Mouse (Mus musculus): ENCODE data around the gene F5. TPM values are rescaled to one million over a fixed set of nuclear protein-coding genes. Genes with fewer than 3 reads are reported as not detected.

Gene F5
- polyA plus RNA-seq (2012; fragmentation: generic; extraction: Trizol), result under 1 TPM in 1 of 2 experiments, not detected in 1; 0.01 TPM

GRCm38 (mm10) chr1:164151387-164152088, at the start of gene F5:
Gene F5, plus strand, starts transcription at chr1:164151838.

DNA sequence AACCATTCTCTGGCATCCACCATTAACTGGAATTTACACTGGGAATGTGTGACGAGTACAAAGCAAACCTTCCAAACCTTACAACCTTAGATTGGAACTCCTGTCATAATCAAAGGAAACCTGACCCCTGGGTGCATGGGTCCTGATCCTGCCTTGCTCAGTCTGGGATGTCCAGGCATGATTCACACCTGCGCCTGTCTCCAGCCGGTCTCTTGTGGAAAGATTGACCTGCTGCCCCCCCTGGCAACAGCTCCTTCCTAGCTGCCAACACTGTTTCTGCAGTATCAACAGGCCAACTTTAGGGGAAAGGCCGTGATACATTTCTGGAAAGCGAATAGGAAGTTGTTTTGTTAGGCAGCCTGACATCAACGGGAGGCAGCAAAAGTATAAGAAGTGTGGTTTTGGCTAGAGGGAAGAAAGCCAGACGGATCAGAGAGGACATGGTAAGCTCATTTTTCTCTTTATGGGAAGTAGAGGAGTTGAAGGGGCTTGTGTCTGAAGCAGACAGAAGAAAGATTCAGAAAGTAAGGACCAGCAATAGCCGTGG, 36.6 kb upstream of the F5 start, which contains the start of gene Selp:
Selp (plus strand) TSS at position 318 of the 547 bp plus-strand sequence.

GRCm38 (mm10) chr1:164248465-164249331, 97.1 kb downstream of the F5 start, which contains the start of gene Slc19a2:
Gene Slc19a2, plus strand, starts transcription at chr1:164249046.

Other genes with a start within 250 kb of the F5 start
- 1 to 10 TPM; 1.4 to 5.1 TPM for gene Scyl3, start 222.7 kb upstream of the F5 start, polyA plus RNA-seq (2012; fragmentation: generic; extraction: Trizol)
- gene BC055324, start 157.0 kb upstream of the F5 start, polyA plus RNA-seq (2012; fragmentation: generic; extraction: Trizol), result 1 to 10 TPM; 1.5 to 5.8 TPM
- gene Mettl18, start 156.9 kb upstream of the F5 start, polyA plus RNA-seq (2012; fragmentation: generic; extraction: Trizol), result 1 to 10 TPM in 1 of 2 experiments, under 1 TPM in 1; 0.23 to 2.5 TPM
- gene Sele, start 103.6 kb upstream of the F5 start, polyA plus RNA-seq (2012; fragmentation: generic; extraction: Trizol), result not detected
- not detected for gene Sell, start 89.9 kb upstream of the F5 start, polyA plus RNA-seq (2012; fragmentation: generic; extraction: Trizol)
- gene Selp, start 36.6 kb upstream of the F5 start, polyA plus RNA-seq (2012; fragmentation: generic; extraction: Trizol), result 1 to 10 TPM in 1 of 2 experiments, under 1 TPM in 1; 0.46 to 2.9 TPM
- 1 to 10 TPM; 1.7 to 5.5 TPM for gene Slc19a2, start 97.2 kb downstream of the F5 start, polyA plus RNA-seq (2012; fragmentation: generic; extraction: Trizol)
- gene Ccdc181, start 123.7 kb downstream of the F5 start, polyA plus RNA-seq (2012; fragmentation: generic; extraction: Trizol), result 1 to 10 TPM in 1 of 2 experiments, under 1 TPM in 1; 0.53 to 2.5 TPM
- 10 to 100 TPM; 10.4 to 32.3 TPM for gene Nme7, start 152.3 kb downstream of the F5 start, polyA plus RNA-seq (2012; fragmentation: generic; extraction: Trizol)
- 1 to 10 TPM in 1 of 2 experiments, under 1 TPM in 1; 0.61 to 4.4 TPM for gene Blzf1, start 155.7 kb downstream of the F5 start, polyA plus RNA-seq (2012; fragmentation: generic; extraction: Trizol)

Data from C3H10T1/2 (cell line).